Mouse (Mus musculus): ENCODE data around the gene Gal3st1. TPM values are rescaled to one million over a fixed set of nuclear protein-coding genes. Genes with fewer than 3 reads are reported as not detected.

Gal3st1 gene
- polyA plus RNA-seq, 1 experiment: not detected

GRCm38 (mm10) chr11:3960901-3961300 lies 22.5 kb upstream of the Gal3st1 start:
- no peak overlapping the region for H3K27ac ChIP-seq (ENCODE audit: control insufficient read depth, insufficient read depth, low read depth, low read length, poor library complexity)
- peaks cover 2% of the 10 kb centered on the region for H3K4me1 ChIP-seq (ENCODE audit: control insufficient read depth, insufficient read depth, low read length)
- no peak overlapping the region for H3K4me3 ChIP-seq (replicated peaks; ENCODE audit: control insufficient read depth, low read depth, low read length)
- WGBS: 57% methylated on average over 2 of the region's 2 CpGs
- TF ChIP-seq POLR2A (IDR thresholded peaks at IDR 0.05; ENCODE audit: borderline replicate concordance, control insufficient read depth, low read depth, low read length) (no peak), CTCF (IDR thresholded peaks at IDR 0.05; ENCODE audit: control insufficient read depth, insufficient read depth, low read length) (no peak)

- Histone ChIP-seq H3K27ac (ENCODE audit: control insufficient read depth, insufficient read depth, low read depth, low read length, poor library complexity) (no peak overlapping the region), H3K4me3 (replicated peaks; ENCODE audit: control insufficient read depth, low read depth, low read length) (no peak overlapping the region), H3K4me1 (ENCODE audit: control insufficient read depth, insufficient read depth, low read length) (peaks cover 2% of the 10 kb centered on the region)
- 64% methylated on average over 3 of the region's 3 CpGs for WGBS
- no peak for TF ChIP-seq POLR2A (IDR thresholded peaks at IDR 0.05; ENCODE audit: borderline replicate concordance, control insufficient read depth, low read depth, low read length)
- no peak for TF ChIP-seq CTCF (IDR thresholded peaks at IDR 0.05; ENCODE audit: control insufficient read depth, insufficient read depth, low read length)
Observed at GRCm38 (mm10) chr11:3961761-3962160, 21.7 kb upstream of the Gal3st1 start.

GRCm38 (mm10) chr11:3963155-3963554 lies 20.3 kb upstream of the Gal3st1 start:
- no peak overlapping the region for H3K27ac ChIP-seq (ENCODE audit: control insufficient read depth, insufficient read depth, low read depth, low read length, poor library complexity)
- 77% methylated on average over 10 of the region's 10 CpGs for WGBS
- no peak for TF ChIP-seq CTCF (IDR thresholded peaks at IDR 0.05; ENCODE audit: control insufficient read depth, insufficient read depth, low read length)
- no peak for TF ChIP-seq POLR2A (IDR thresholded peaks at IDR 0.05; ENCODE audit: borderline replicate concordance, control insufficient read depth, low read depth, low read length)

GRCm38 (mm10) chr11:3963610-3964415 lies 19.6 kb upstream of the Gal3st1 start, which contains the start of gene Pes1:
Pes1 (plus strand) TSS chr11:3963975.
- WGBS: under 1% methylated on average over 31 of the region's 31 CpGs
- Histone ChIP-seq H3K4me1 (ENCODE audit: control insufficient read depth, insufficient read depth, low read length) (peaks cover 2% of the 10 kb centered on the region), H3K27ac (ENCODE audit: control insufficient read depth, insufficient read depth, low read depth, low read length, poor library complexity) (peak within 1 kb of the TSS; percentile 39; the same call in 1 of the 2 replicates), H3K4me3 (replicated peaks; ENCODE audit: control insufficient read depth, low read depth, low read length) (peak within 1 kb of the TSS; percentile 66)
- TF ChIP-seq CTCF (IDR thresholded peaks at IDR 0.05; ENCODE audit: control insufficient read depth, insufficient read depth, low read length): no peak
- TF ChIP-seq POLR2A (IDR thresholded peaks at IDR 0.05; ENCODE audit: borderline replicate concordance, control insufficient read depth, low read depth, low read length): no peak

More at GRCm38 (mm10) chr11:3963155-3963554, 20.3 kb upstream of the Gal3st1 start:
- Histone ChIP-seq H3K4me1 (ENCODE audit: control insufficient read depth, insufficient read depth, low read length) (peaks cover 2% of the 10 kb centered on the region), H3K4me3 (replicated peaks; ENCODE audit: control insufficient read depth, low read depth, low read length) (peak overlapping the region; percentile 23)

GRCm38 (mm10) chr11:3964416-3965172 lies 18.8 kb upstream of the Gal3st1 start:
- 4% methylated on average over 11 of the region's 11 CpGs for WGBS
- peaks cover 2% of the 10 kb centered on the region for H3K4me1 ChIP-seq (ENCODE audit: control insufficient read depth, insufficient read depth, low read length)

GRCm38 (mm10) chr11:3969837-3970236 lies 13.6 kb upstream of the Gal3st1 start:
- TF ChIP-seq POLR2A (IDR thresholded peaks at IDR 0.05; ENCODE audit: borderline replicate concordance, control insufficient read depth, low read depth, low read length): no peak
- TF ChIP-seq CTCF (IDR thresholded peaks at IDR 0.05; ENCODE audit: control insufficient read depth, insufficient read depth, low read length): no peak
- 75% methylated on average over 3 of the region's 3 CpGs for WGBS
- no peak overlapping the region for H3K4me3 ChIP-seq (replicated peaks; ENCODE audit: control insufficient read depth, low read depth, low read length)
- H3K4me1 ChIP-seq (ENCODE audit: control insufficient read depth, insufficient read depth, low read length): peaks cover 2% of the 10 kb centered on the region
- H3K27ac ChIP-seq (ENCODE audit: control insufficient read depth, insufficient read depth, low read depth, low read length, poor library complexity): no peak overlapping the region

More at GRCm38 (mm10) chr11:3964416-3965172, 18.8 kb upstream of the Gal3st1 start:
- Histone ChIP-seq H3K4me3 (replicated peaks; ENCODE audit: control insufficient read depth, low read depth, low read length) (peak overlapping the region; percentile 66), H3K27ac (ENCODE audit: control insufficient read depth, insufficient read depth, low read depth, low read length, poor library complexity) (no peak overlapping the region)
- TF ChIP-seq POLR2A (IDR thresholded peaks at IDR 0.05; ENCODE audit: borderline replicate concordance, control insufficient read depth, low read depth, low read length) (no peak), CTCF (IDR thresholded peaks at IDR 0.05; ENCODE audit: control insufficient read depth, insufficient read depth, low read length) (no peak)

- 87% methylated on average over 7 of the region's 7 CpGs for WGBS
- no peaks in the 10 kb centered on the region for H3K4me1 ChIP-seq (ENCODE audit: control insufficient read depth, insufficient read depth, low read length)
- TF ChIP-seq CTCF (IDR thresholded peaks at IDR 0.05; ENCODE audit: control insufficient read depth, insufficient read depth, low read length) (no peak), POLR2A (IDR thresholded peaks at IDR 0.05; ENCODE audit: borderline replicate concordance, control insufficient read depth, low read depth, low read length) (no peak)
Observed at GRCm38 (mm10) chr11:3970361-3970760, 13.1 kb upstream of the Gal3st1 start.

GRCm38 (mm10) chr11:3973081-3973480 lies 10.4 kb upstream of the Gal3st1 start:
- WGBS: 89% methylated on average over 7 of the region's 7 CpGs
- no peak overlapping the region for H3K27ac ChIP-seq (ENCODE audit: control insufficient read depth, insufficient read depth, low read depth, low read length, poor library complexity)
- no peak overlapping the region for H3K4me3 ChIP-seq (replicated peaks; ENCODE audit: control insufficient read depth, low read depth, low read length)
- H3K4me1 ChIP-seq (ENCODE audit: control insufficient read depth, insufficient read depth, low read length): no peaks in the 10 kb centered on the region
- TF ChIP-seq POLR2A (IDR thresholded peaks at IDR 0.05; ENCODE audit: borderline replicate concordance, control insufficient read depth, low read depth, low read length): no peak
- TF ChIP-seq CTCF (IDR thresholded peaks at IDR 0.05; ENCODE audit: control insufficient read depth, insufficient read depth, low read length): no peak

More at GRCm38 (mm10) chr11:3970361-3970760, 13.1 kb upstream of the Gal3st1 start:
- Histone ChIP-seq H3K27ac (ENCODE audit: control insufficient read depth, insufficient read depth, low read depth, low read length, poor library complexity) (no peak overlapping the region), H3K4me3 (replicated peaks; ENCODE audit: control insufficient read depth, low read depth, low read length) (no peak overlapping the region)

Measured in bone marrow, adult 2 months (tissue).